ENCODE assay signal across 22 mouse cellular contexts in genomic region chr2:152500204-152500862, GRCm38 (mm10). TPM values are rescaled to one million over a fixed set of nuclear protein-coding genes. Genes with fewer than 3 reads are reported as not detected.
"Had no signal": no experiment of that assay in that cellular context is flagged by ENCODE, and none has a peak within 500 bp of the region (broad histone marks: within the 10 kb centered on the region; RNA-seq: fewer than 3 reads in every experiment).

No protein-coding gene starts in this region.

- H3K27ac ChIP-seq: kidney, embryonic 15.5 days; left cerebral cortex, adult 2 months; limb, embryonic 15.5 days; liver, embryonic 12.5 days; midbrain, embryonic 10.5 days; neural tube, embryonic 15.5 days had no signal

- H3K4me3 ChIP-seq: kidney, embryonic 15.5 days; left cerebral cortex, adult 2 months; limb, embryonic 15.5 days; liver, embryonic 12.5 days; midbrain, embryonic 10.5 days; myocyte; neural tube, embryonic 15.5 days had no signal

- H3K27me3 ChIP-seq: kidney, embryonic 15.5 days; limb, embryonic 15.5 days; liver, embryonic 12.5 days; neural tube, embryonic 15.5 days had no signal

- DNase-seq: kidney, adult 2 months; kidney, postnatal 25 days; midbrain, embryonic 14.5 days; right cerebral cortex, postnatal 4 days; spleen, adult 18-20 months; thymus, adult 2 months; thymus, postnatal 25 days had no signal

- H3K9ac ChIP-seq: kidney, embryonic 15.5 days; limb, embryonic 15.5 days; liver, embryonic 12.5 days; neural tube, embryonic 15.5 days had no signal

- ATAC-seq: liver, embryonic 12.5 days had no signal

- H3K4me1 ChIP-seq: kidney, embryonic 15.5 days; limb, embryonic 15.5 days; liver, embryonic 12.5 days; midbrain, embryonic 10.5 days; neural tube, embryonic 15.5 days had no signal

- H3K9me3 ChIP-seq: kidney, embryonic 15.5 days; limb, embryonic 15.5 days; liver, embryonic 12.5 days; midbrain, embryonic 10.5 days; neural tube, embryonic 15.5 days had no signal

- H3K4me2 ChIP-seq: kidney, embryonic 15.5 days; limb, embryonic 15.5 days; liver, embryonic 12.5 days; neural tube, embryonic 15.5 days had no signal

- H3K36me3 ChIP-seq: kidney, embryonic 15.5 days; limb, embryonic 15.5 days; liver, embryonic 12.5 days; midbrain, embryonic 10.5 days; neural tube, embryonic 15.5 days had no signal

RNA-seq across cellular contexts. Expression of gene Defb22, which starts 10.4 kb away (rescaled TPM):
- total RNA-seq: layer of hippocampus, postnatal 25 days; left cerebral cortex, adult 2 months; left cerebral cortex, postnatal 14 days had no signal
- polyA plus RNA-seq: kidney, adult 2 months; kidney, embryonic 15.5 days; limb, embryonic 11.5 days; limb, embryonic 15.5 days; liver, embryonic 12.5 days; liver, embryonic 16.5 days; lung, embryonic 16.5 days; midbrain, embryonic 10.5 days; midbrain, embryonic 14.5 days; myocyte; neural tube, embryonic 11.5 days; neural tube, embryonic 15.5 days; stomach, embryonic 16.5 days; thymus, adult 2 months; urinary bladder, adult 2 months had no signal

RNA-seq across cellular contexts. Expression of gene Defb26, which starts 11.2 kb away (rescaled TPM):
- total RNA-seq: layer of hippocampus, postnatal 25 days; left cerebral cortex, adult 2 months; left cerebral cortex, postnatal 14 days had no signal
- polyA plus RNA-seq: kidney, embryonic 15.5 days; limb, embryonic 11.5 days; limb, embryonic 15.5 days; liver, embryonic 12.5 days; liver, embryonic 16.5 days; lung, embryonic 16.5 days; midbrain, embryonic 10.5 days; midbrain, embryonic 14.5 days; myocyte; neural tube, embryonic 11.5 days; neural tube, embryonic 15.5 days; stomach, embryonic 16.5 days; thymus, adult 2 months; urinary bladder, adult 2 months had no signal

RNA-seq across cellular contexts. Expression of gene Defb28, which starts 17.7 kb away (rescaled TPM):
- total RNA-seq: layer of hippocampus, postnatal 25 days; left cerebral cortex, adult 2 months; left cerebral cortex, postnatal 14 days had no signal
- polyA plus RNA-seq: limb, embryonic 11.5 days; limb, embryonic 15.5 days; liver, embryonic 12.5 days; liver, embryonic 16.5 days; lung, embryonic 16.5 days; midbrain, embryonic 10.5 days; midbrain, embryonic 14.5 days; myocyte; neural tube, embryonic 11.5 days; neural tube, embryonic 15.5 days; stomach, embryonic 16.5 days; thymus, adult 2 months; urinary bladder, adult 2 months had no signal

RNA-seq across cellular contexts. Expression of gene Defb20, which starts 23.5 kb away (rescaled TPM):
- total RNA-seq: layer of hippocampus, postnatal 25 days; left cerebral cortex, adult 2 months; left cerebral cortex, postnatal 14 days had no signal
- polyA plus RNA-seq: kidney, adult 2 months; kidney, embryonic 15.5 days; limb, embryonic 11.5 days; limb, embryonic 15.5 days; liver, embryonic 12.5 days; liver, embryonic 16.5 days; lung, embryonic 16.5 days; midbrain, embryonic 10.5 days; midbrain, embryonic 14.5 days; myocyte; neural tube, embryonic 11.5 days; neural tube, embryonic 15.5 days; stomach, embryonic 16.5 days; thymus, adult 2 months; urinary bladder, adult 2 months had no signal

RNA-seq across cellular contexts. Expression of gene Defb23, which starts 35.9 kb away (rescaled TPM):
- total RNA-seq: layer of hippocampus, postnatal 25 days; left cerebral cortex, adult 2 months; left cerebral cortex, postnatal 14 days had no signal
- polyA plus RNA-seq: kidney, adult 2 months; limb, embryonic 11.5 days; limb, embryonic 15.5 days; liver, embryonic 12.5 days; liver, embryonic 16.5 days; lung, embryonic 16.5 days; midbrain, embryonic 10.5 days; midbrain, embryonic 14.5 days; myocyte; neural tube, embryonic 11.5 days; neural tube, embryonic 15.5 days; stomach, embryonic 16.5 days; thymus, adult 2 months; urinary bladder, adult 2 months had no signal
